Mouse (Mus musculus): ENCODE measurements around the gene Zmynd10. TPM values are rescaled to one million over a fixed set of nuclear protein-coding genes. Genes with fewer than 3 reads are reported as not detected.

Zmynd10 gene
- total RNA-seq, 1 experiment from 2014 or later = not detected

- no peak for ATAC-seq (replicated peaks; ENCODE audit: low read depth, poor library complexity, severe bottlenecking)
These were observed 49.8 kb downstream of the Zmynd10 start for GRCm38 (mm10) chr9:107596619-107597569.

- no peak for ATAC-seq (replicated peaks; ENCODE audit: low read depth, poor library complexity, severe bottlenecking)
These were observed 51.3 kb downstream of the Zmynd10 start for GRCm38 (mm10) chr9:107598385-107598784.

DNA sequence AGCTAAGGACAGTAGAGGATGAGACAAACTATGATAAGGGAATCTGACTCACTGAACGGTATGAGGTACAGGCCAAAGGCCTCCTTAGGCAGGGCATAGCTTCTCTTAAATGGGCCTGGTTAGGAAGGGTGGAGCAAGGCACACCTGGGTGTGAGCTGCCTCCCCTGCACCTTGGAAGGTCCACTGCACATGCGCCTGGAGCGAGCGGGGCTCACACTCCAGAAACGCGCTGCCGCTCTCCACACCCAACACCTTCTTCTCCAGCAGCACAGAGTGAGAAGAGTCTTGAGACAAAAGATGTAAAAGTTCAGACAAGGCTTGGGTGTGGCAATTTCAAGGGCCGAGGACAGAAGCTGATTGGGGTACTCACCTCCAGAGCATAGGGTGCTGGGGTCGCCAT, 52.3 kb downstream of the Zmynd10 start:
- ATAC-seq (replicated peaks; ENCODE audit: low read depth, poor library complexity, severe bottlenecking) = no peak

DNA sequence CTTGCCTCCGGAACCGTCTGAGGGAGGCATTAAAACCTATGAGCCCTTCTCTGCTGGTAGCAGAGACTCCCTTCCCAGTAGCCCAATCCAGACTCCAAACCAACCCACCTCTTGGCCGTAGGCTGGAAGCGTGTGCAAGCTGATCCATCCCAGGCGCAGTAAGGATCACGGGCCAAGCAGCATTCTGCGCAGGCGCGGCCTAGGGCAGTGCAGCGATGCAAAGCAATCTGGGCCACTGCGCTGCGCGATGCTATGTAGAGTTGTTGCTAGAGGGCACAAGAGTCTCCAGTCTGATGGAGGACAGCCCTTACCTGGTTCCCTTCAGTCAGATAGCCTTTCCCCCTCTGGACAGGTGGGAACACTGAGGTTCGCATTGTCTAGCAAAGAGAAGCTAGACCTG, 52.7 kb downstream of the Zmynd10 start:
- no peak for ATAC-seq (replicated peaks; ENCODE audit: low read depth, poor library complexity, severe bottlenecking)

DNA sequence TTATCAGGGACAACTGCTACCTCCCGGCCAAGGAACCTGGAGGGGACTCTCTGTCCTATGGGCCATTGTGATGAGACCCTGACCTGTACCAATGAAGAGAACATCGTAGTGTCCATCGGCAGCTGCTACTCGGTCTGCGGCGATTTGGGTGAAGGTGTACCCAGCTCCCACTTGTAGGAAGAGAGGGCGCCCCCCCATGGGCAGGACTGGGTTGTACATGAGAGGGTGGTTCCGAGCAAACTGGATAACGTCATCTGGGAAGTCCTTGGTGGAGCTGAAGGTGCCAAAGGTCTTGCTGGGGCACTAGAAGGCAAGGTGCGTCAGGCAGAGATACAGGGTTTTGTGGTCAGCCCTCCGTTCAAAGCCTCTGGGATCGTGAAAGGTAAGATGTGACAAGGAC, 53.6 kb downstream of the Zmynd10 start:
- ATAC-seq (replicated peaks; ENCODE audit: low read depth, poor library complexity, severe bottlenecking) = no peak

Other genes with a start within 250 kb of the Zmynd10 start
- 8.1 and 16.1 TPM in 2 replicates for gene Hemk1, start 208.9 kb upstream of the Zmynd10 start, total RNA-seq (2017)
- 0.23 and 0.44 TPM in 2 replicates for gene 6430571L13Rik, start 206.7 kb upstream of the Zmynd10 start, total RNA-seq (2017)
- gene Cacna2d2, start 147.7 kb upstream of the Zmynd10 start, total RNA-seq (2017) = 0.19 and 0.37 TPM in 2 replicates
- 15.1 and 17.2 TPM in 2 replicates for gene Tmem115, start 13.4 kb upstream of the Zmynd10 start, total RNA-seq (2017)
- gene Cyb561d2, start 5.1 kb upstream of the Zmynd10 start, total RNA-seq (2017) = 13.7 and 33.9 TPM in 2 replicates
- 12.8 and 15.2 TPM in 2 replicates for gene Nprl2, start 5.1 kb upstream of the Zmynd10 start, total RNA-seq (2017)
- gene Rassf1, start 4.3 kb downstream of the Zmynd10 start, total RNA-seq (2017) = 29.3 and 37.4 TPM in 2 replicates
- gene Tusc2, start 16.0 kb downstream of the Zmynd10 start, total RNA-seq (2017) = 11.8 and 14.8 TPM in 2 replicates
- 6.9 and 7.2 TPM in 2 replicates for gene Hyal2, start 20.6 kb downstream of the Zmynd10 start, total RNA-seq (2017)
- gene Hyal1, start 29.6 kb downstream of the Zmynd10 start, total RNA-seq (2017) = 0.53 and 1.2 TPM in 2 replicates
- gene Naa80, start 31.6 kb downstream of the Zmynd10 start, total RNA-seq (2017) = 13.3 TPM in 2 replicates
- 0.87 and 3.9 TPM in 2 replicates for gene Hyal3, start 33.5 kb downstream of the Zmynd10 start, total RNA-seq (2017)
- 59.3 and 59.7 TPM in 2 replicates for gene Ifrd2, start 40.3 kb downstream of the Zmynd10 start, total RNA-seq (2017)
- not detected in 2 replicates for gene Sema3b, start 61.9 kb downstream of the Zmynd10 start, total RNA-seq (2017)
- gene Gnai2, start 88.1 kb downstream of the Zmynd10 start, total RNA-seq (2017) = 319 and 345 TPM in 2 replicates
- not detected in 2 replicates for gene Slc38a3, start 122.2 kb downstream of the Zmynd10 start, total RNA-seq (2017)
- not detected in 2 replicates for gene Gnat1, start 132.4 kb downstream of the Zmynd10 start, total RNA-seq (2017)
- 0.23 TPM in 1 of 2 replicates, not detected in the other for gene Sema3f, start 163.2 kb downstream of the Zmynd10 start, total RNA-seq (2017)
- gene Rbm5, start 223.7 kb downstream of the Zmynd10 start, total RNA-seq (2017) = 188 and 222 TPM in 2 replicates